Mouse (Mus musculus) thymus, adult 18-20 months (tissue): ENCODE measurements around the gene Cnr2.

Source experiments
- DNase-seq, 2 experiments: peaks; one replicate each; pipeline ENCODE4 v3.0.0; 2022; ENCODE audit warnings: mixed read lengths in 2 of 2

Gene Cnr2

DNA sequence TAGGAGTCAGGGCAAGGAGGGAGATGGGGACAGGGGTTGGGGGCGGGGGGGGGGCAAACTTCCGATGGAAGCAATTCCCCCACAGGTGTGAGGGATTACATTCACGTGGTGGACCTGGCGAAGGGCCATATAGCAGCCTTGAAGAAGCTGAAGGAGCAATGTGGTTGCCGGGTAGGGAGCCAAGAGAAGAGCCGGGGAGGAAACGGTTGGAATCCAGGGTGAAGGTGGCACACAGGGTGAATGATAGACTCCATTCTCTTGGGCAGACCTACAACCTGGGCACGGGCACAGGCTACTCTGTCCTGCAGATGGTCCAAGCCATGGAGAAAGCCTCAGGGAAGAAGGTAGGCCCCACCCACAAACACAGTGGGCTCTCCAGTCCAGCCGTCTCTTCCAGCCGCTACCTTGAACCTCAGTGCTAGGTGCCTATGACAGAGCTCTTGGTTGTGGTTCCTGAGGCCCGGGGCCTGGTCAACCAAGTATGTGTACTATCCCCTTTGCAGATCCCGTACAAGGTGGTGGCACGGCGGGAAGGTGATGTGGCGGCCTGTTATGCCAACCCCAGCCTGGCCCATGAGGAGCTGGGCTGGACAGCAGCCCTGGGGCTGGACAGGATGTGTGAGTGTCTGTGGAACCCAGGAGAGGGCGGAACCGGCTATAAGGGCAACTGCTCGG is 72.0 kb downstream of the Cnr2 start:
- no peak for DNase-seq

DNA sequence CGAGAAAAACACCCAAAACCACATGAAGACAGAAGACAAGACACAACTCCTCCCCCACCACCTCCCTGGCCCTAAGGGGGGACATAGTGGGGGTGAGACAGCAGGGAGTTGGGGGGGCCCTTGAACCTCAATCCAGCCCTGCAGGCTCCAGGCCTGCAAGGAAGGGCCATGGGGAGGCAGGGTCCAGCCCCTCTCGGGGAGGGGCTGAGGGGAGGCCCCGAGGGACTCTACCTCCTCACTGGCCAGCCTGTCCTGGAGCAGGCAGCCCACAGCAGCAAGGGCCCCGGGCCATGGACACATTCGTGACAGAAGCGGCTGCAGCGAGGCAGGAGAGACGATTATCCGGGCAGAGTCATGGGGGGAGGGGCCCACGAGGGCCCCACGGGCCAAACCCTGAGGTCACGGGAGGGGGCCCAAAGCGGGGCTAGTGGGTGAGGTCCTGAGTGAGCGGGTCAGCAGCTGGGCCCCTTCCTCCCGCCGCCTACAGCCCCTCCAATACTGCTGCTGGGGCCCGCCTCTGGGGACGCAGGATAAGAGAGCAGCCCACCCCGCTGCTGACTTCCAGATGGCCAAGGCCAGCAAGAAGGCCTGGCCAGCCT is 73.2 kb downstream of the Cnr2 start:
- DNase-seq = no peak

DNA sequence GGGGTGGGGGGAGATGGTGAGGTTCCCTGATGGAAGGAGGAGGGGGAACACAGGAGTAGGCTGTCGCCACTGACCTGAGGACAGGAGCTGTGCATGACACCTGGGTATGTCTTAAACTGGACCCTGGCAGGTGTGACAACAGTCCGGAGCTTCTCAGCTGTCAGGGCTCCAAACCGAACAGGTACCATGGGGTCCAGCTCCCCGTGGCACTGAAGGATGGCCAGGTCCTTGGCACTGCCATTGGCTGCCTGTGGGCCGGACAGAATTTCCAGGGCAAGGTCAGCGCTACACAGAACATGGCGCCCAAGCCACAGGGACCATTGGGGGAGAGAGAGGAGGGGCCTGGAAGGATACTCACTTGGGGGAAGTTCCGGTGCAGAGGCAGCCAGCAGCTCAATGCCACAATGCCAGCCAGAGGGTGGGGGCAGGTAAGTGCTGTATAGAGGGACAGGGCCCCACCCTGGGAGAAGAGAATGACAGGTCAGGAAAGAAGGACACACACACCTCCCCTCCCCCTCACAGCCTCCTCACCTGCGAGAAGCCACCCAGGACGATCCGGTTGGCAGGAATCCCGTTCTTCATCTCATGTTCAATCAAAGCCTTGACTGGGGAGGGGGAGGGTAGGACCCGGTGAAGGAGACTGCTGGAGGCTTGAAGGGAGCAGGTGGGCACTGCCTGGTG is 74.0 kb downstream of the Cnr2 start:
- DNase-seq = no peak
